Mouse (Mus musculus) CH12.LX (cell line): Measurements from ENCODE around the gene Palm2. TPM values are rescaled to one million over a fixed set of nuclear protein-coding genes. Genes with fewer than 3 reads are reported as not detected.

Experiments
- DNase-seq: peaks from one replicate; pipeline ENCODE4 v3.0.0-alpha.2; 2013; ENCODE audit errors: extremely low read depth
- H3K27ac ChIP-seq: 2 replicates; pipeline ENCODE4 v1.5.1; 2012; ENCODE audit warnings: low read depth, mild to moderate bottlenecking, control low read depth, moderate library complexity; ENCODE audit not compliant: insufficient read depth
- H3K27me3 ChIP-seq: replicated peaks from 2 replicates; pipeline ENCODE3; 2012; ENCODE audit warnings: inconsistent platforms
- H3K36me3 ChIP-seq, 2 experiments: replicated peaks in 1 of 2; 2 replicates each; pipeline versions ENCODE3 to v1.6.1; 2012; ENCODE audit warnings: inconsistent platforms in 1 of 2, low read length in 1 of 2, mild to moderate bottlenecking in 1 of 2, mixed read lengths in 1 of 2, moderate library complexity in 1 of 2; ENCODE audit not compliant: control insufficient read depth in 1 of 2, insufficient read depth in 1 of 2
- H3K4me1 ChIP-seq, 2 experiments: 2 replicates each; pipeline ENCODE4 v1.6.1; 2012; ENCODE audit warnings: inconsistent platforms in 1 of 2, moderate library complexity in 1 of 2; ENCODE audit not compliant: insufficient read depth in 2 of 2, control insufficient read depth in 1 of 2
- H3K4me2 ChIP-seq: 2 replicates; pipeline ENCODE4 v1.6.1; 2012; ENCODE audit warnings: low read depth, mild to moderate bottlenecking, control low read depth; ENCODE audit not compliant: poor library complexity, insufficient read depth, severe bottlenecking
- H3K4me3 ChIP-seq, 3 experiments: fragments of 150-350 bp in 1 of 3; sonication (generic) in 1 of 3; replicated peaks in 1 of 3; 2 replicates each; pipeline versions ENCODE3 to v1.5.1; 2011 to 2012; ENCODE audit warnings: low read depth in 2 of 3, low read length in 2 of 3, mild to moderate bottlenecking in 2 of 3, moderate library complexity in 2 of 3, control low read depth in 1 of 3, improper control_type of control experiment in 1 of 3, inconsistent platforms in 1 of 3, mixed read lengths in 1 of 3; ENCODE audit not compliant: poor library complexity in 1 of 3
- H3K79me2 ChIP-seq: replicated peaks from 2 replicates; pipeline ENCODE4 v1.6.1; 2012; ENCODE audit warnings: mild to moderate bottlenecking, moderate library complexity; ENCODE audit not compliant: control insufficient read depth, poor library complexity, insufficient read depth, severe bottlenecking; ENCODE audit errors: extremely low read depth
- H3K9ac ChIP-seq: 2 replicates; pipeline ENCODE4 v1.6.1; 2012; ENCODE audit warnings: low read depth, mild to moderate bottlenecking, control low read depth, moderate library complexity; ENCODE audit not compliant: insufficient read depth
- H3K9me3 ChIP-seq: replicated peaks from 2 replicates; pipeline ENCODE3; 2012; ENCODE audit warnings: low read length, inconsistent platforms, mixed read lengths
- BHLHE40 ChIP-seq: IDR thresholded peaks from 2 replicates; pipeline ENCODE4 v1.6.1; 2011; ENCODE audit warnings: mild to moderate bottlenecking, low read depth, low read length, improper control_type of control experiment
- CHD1 ChIP-seq: IDR thresholded peaks from 2 replicates; pipeline ENCODE4 v1.6.1; 2012; ENCODE audit warnings: low read depth, low read length, improper control_type of control experiment, inconsistent platforms
- E2F4 ChIP-seq: IDR thresholded peaks from 2 replicates; pipeline ENCODE4 v1.6.1; 2011; ENCODE audit warnings: low read depth, low read length, improper control_type of control experiment; ENCODE audit not compliant: insufficient replicate concordance
- EP300 ChIP-seq: IDR thresholded peaks from 2 replicates; pipeline ENCODE4 v1.6.1; 2011; ENCODE audit warnings: low read length, improper control_type of control experiment
- ETS1 ChIP-seq: conservative IDR thresholded peaks from 2 replicates; pipeline ENCODE4 v1.6.1; 2012; ENCODE audit warnings: low read depth, mild to moderate bottlenecking, inconsistent platforms, low read length, improper control_type of control experiment, moderate library complexity
- IRF4 ChIP-seq: IDR thresholded peaks from 2 replicates; pipeline ENCODE4 v1.6.1; 2014; ENCODE audit warnings: low read depth, mild to moderate bottlenecking, inconsistent platforms, low read length, improper control_type of control experiment
- MAZ ChIP-seq: IDR thresholded peaks from 2 replicates; pipeline ENCODE4 v1.6.1; 2012; ENCODE audit warnings: low read depth, mild to moderate bottlenecking, inconsistent platforms, low read length, improper control_type of control experiment, moderate library complexity
- MYC ChIP-seq: IDR thresholded peaks from 2 replicates; pipeline ENCODE4 v1.6.1; 2011; ENCODE audit warnings: low read depth, mild to moderate bottlenecking, improper control_type of control experiment, low read length
- POLR2AphosphoS2 ChIP-seq: IDR thresholded peaks from 2 replicates; pipeline ENCODE4 v1.6.1; 2011; ENCODE audit warnings: low read depth, low read length, improper control_type of control experiment
- SIN3A ChIP-seq: IDR thresholded peaks from 2 replicates; pipeline ENCODE4 v1.6.1; 2012; ENCODE audit warnings: low read length, improper control_type of control experiment, inconsistent platforms
- TCF12 ChIP-seq: IDR thresholded peaks from 2 replicates; pipeline ENCODE4 v1.6.1; 2014; ENCODE audit warnings: low read depth, mild to moderate bottlenecking, inconsistent platforms, low read length, improper control_type of control experiment
- ZMIZ1 ChIP-seq: IDR thresholded peaks from 2 replicates; pipeline ENCODE4 v1.6.1; 2012; ENCODE audit warnings: low read depth, mild to moderate bottlenecking, inconsistent platforms, low read length, improper control_type of control experiment
- dilution Hi-C: fragments of 300-500 bp; cut with MboI; formaldehyde crosslinking; loops from 2 replicates; pipeline ENCODE4 v1.14.3; 2020; ENCODE audit warnings: low sequenced_read_pairs; ENCODE audit not compliant: extremely low pct_unique_long_range_greater_than_20kb, extremely low pct_ligation_motif_present
- in situ Hi-C: fragments of 300-500 bp; cut with MboI; formaldehyde crosslinking; loops from 3 replicates; pipeline ENCODE4 v1.14.3; 2019; ENCODE audit warnings: low sequenced_read_pairs, low pct_ligation_motif_present, low pct_unique_long_range_greater_than_20kb, mixed read lengths
- polyA plus RNA-seq: library from polyadenylated mRNA; unstranded; fragments of >175 nt; gene quantifications from 2 replicates; pipeline ENCODE4 v1.2.1, GENCODE M21; 2012; ENCODE audit warnings: low read depth; ENCODE audit not compliant: insufficient read length
- total RNA-seq, 2 experiments: library from RNA; depleted of rRNA; stranded (reverse); fragments of 300-350 nt in 1 of 2; fragments of >200 nt in 1 of 2; gene quantifications; 2 replicates each; pipeline ENCODE4 v1.2.3; 2012 to 2014

Palm2 gene
- total and polyA plus RNA-seq, 3 experiments = not detected

DNA sequence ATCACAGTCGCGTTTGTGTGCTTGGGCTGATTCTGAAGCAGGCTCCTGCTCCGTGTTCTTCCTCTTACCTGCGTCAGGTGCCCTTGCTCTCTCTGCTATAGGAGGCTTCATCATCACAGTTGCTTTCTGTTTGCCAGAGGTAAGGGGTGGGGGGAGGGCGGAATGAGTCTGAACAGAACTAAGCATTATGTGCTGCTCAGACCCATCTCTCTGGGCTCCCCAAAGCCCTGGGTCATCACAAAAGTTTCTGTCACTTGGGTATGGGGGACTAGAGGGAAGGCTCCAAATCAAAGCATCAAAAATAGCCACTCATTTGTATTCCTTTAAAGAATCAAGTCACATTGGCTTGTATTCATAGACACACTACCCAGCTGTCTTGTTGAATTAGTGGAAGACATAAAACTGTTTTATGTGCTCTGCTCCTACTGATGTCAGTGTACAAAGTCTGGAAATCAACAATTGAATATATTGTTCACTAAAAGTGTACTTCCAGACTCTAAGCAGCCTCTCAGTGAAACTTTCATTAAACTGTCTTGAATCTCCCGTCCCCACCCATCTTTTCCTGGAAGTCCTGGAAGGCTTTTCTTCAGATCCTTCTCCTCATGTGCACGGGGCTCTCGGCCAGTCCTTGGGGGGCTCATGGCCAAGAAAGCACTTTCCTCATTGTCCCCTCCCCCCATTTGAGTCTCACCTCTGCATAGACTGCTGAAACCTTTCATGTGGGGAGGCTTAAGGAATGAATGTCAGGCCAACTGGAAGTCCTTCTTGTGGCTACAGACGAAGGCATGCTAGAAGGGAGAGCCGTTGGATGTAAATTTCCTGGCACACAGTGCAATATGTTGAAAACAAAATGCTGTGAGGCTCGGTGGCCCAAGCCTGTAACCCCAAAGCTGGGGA is 269.8 kb downstream of the Palm2 start:
- Histone ChIP-seq H3K4me1 (peaks cover 5 to 13% of the 10 kb centered on the region in 2 experiments; a peak in 3 of 4 replicates), H3K27ac (no peak overlapping the region), H3K4me2 (no peak overlapping the region), H3K9me3 (no peaks in the 10 kb centered on the region), H3K36me3 (no peaks in the 10 kb centered on the region), H3K9ac (no peak overlapping the region), H3K4me3 (no peak overlapping the region), H3K27me3 (no peaks in the 10 kb centered on the region), H3K79me2 (no peaks in the 10 kb centered on the region)
- DNase-seq = no peak
- TF ChIP-seq BHLHE40 = no peak
- in situ Hi-C loops (no loop called here), dilution Hi-C loops (no loop called here)

DNA sequence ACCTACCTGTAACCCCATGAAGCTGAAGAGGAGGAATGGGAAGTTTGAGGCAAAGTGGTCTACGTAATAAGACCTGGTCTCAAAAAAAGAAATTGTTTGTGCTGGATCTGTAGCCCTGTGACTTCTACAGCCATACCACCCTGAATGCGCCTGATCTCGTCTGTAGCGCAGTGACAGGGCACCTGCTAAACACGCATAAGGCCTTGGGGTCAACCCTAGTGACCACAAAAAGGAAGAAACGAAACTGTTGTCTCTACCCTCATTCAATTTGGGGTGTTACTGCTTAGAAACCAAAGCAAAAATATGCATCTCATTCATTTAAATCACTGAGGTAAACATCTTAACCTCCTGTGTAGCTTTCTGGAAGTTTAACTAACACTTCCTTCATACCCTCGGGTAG is 270.5 kb downstream of the Palm2 start:
- Histone ChIP-seq H3K36me3 (no peaks in the 10 kb centered on the region), H3K4me3 (no peak overlapping the region), H3K4me1 (peaks cover 5 to 13% of the 10 kb centered on the region in 2 experiments; a peak in 3 of 4 replicates), H3K79me2 (no peaks in the 10 kb centered on the region), H3K9ac (no peak overlapping the region), H3K27ac (no peak overlapping the region), H3K27me3 (no peaks in the 10 kb centered on the region), H3K4me2 (0 out of 2 replicates have a peak overlapping the region, but pooled peaks have one; percentile 4), H3K9me3 (no peaks in the 10 kb centered on the region)
- in situ Hi-C loops = no loop called here
- dilution Hi-C loops = no loop called here
- TF ChIP-seq MAZ (no peak), EP300 (peak; percentile 74), ZMIZ1 (no peak), BHLHE40 (peak; percentile 73), E2F4 (no peak), IRF4 (peak; percentile 58), POLR2AphosphoS2 (no peak), SIN3A (no peak), MYC (no peak), CHD1 (no peak), TCF12 (0 out of 2 replicates have a peak, but pooled peaks have one; percentile 27), ETS1 (peak; percentile 26; the same call in 1 of the 2 replicates)
- DNase-seq = peak; percentile 29
